Mouse (Mus musculus): ENCODE results near the gene Slc2a1.

Slc2a1 gene

GRCm38 (mm10) chr4:119180133-119180707 is 71.7 kb downstream of the Slc2a1 start:
- DNase-seq, result no peak

GRCm38 (mm10) chr4:119181456-119181855 is 72.9 kb downstream of the Slc2a1 start:
- peak; percentile 63 for DNase-seq

- DNase-seq, result no peak
Measured at GRCm38 (mm10) chr4:119183525-119183924, 75.0 kb downstream of the Slc2a1 start.

GRCm38 (mm10) chr4:119185771-119186170 is 77.3 kb downstream of the Slc2a1 start:
- DNase-seq, result no peak
